Mouse (Mus musculus) liver, embryonic 13.5 days (tissue): ENCODE measurements around the gene Kazn. TPM values are rescaled to one million over a fixed set of nuclear protein-coding genes. Genes with fewer than 3 reads are reported as not detected.

ENCODE experiments used
- ATAC-seq: fragments of 200-750 bp; cut with Nextera tagmentation; 2 replicates; pipeline ENCODE4 v1.8.0; 2017; ENCODE audit warnings: low read depth, mild to moderate bottlenecking, moderate number of reproducible peaks, moderate library complexity
- DNase-seq: peaks from one replicate; pipeline ENCODE4 v3.0.0; 2022
- H3K27ac ChIP-seq: fragments of 300-500 bp; sonication (generic); 2 replicates; pipeline ENCODE4 v1.5.1; 2015; ENCODE audit warnings: moderate library complexity, mild to moderate bottlenecking, inconsistent platforms
- H3K27me3 ChIP-seq: fragments of 300-500 bp; sonication (generic); 2 replicates; pipeline ENCODE4 v1.6.1; 2015; ENCODE audit warnings: mild to moderate bottlenecking, inconsistent platforms
- H3K36me3 ChIP-seq: fragments of 300-500 bp; sonication (generic); 2 replicates; pipeline ENCODE4 v1.6.1; 2015; ENCODE audit warnings: mild to moderate bottlenecking, inconsistent platforms
- H3K4me1 ChIP-seq: fragments of 300-500 bp; sonication (generic); replicated peaks from 2 replicates; pipeline ENCODE4 v1.6.1; 2015; ENCODE audit warnings: inconsistent platforms
- H3K4me2 ChIP-seq: fragments of 300-500 bp; sonication (generic); 2 replicates; pipeline ENCODE4 v1.6.1; 2015; ENCODE audit warnings: inconsistent platforms, mild to moderate bottlenecking, moderate library complexity
- H3K4me3 ChIP-seq: fragments of 300-500 bp; sonication (generic); replicated peaks from 2 replicates; pipeline ENCODE4 v1.5.1; 2015; ENCODE audit warnings: mild to moderate bottlenecking, inconsistent platforms
- H3K9ac ChIP-seq: fragments of 300-500 bp; sonication (generic); 2 replicates; pipeline ENCODE4 v1.6.1; 2015; ENCODE audit warnings: mild to moderate bottlenecking, inconsistent platforms
- H3K9me3 ChIP-seq: fragments of 300-500 bp; sonication (generic); replicated peaks from 2 replicates; pipeline ENCODE4 v1.6.1; 2016; ENCODE audit warnings: inconsistent platforms
- WGBS: fragments of 180-500 bp; shearing (Covaris S2); methylation state at CpG from one replicate; pipeline ENCODE4 v1.1.7; 2015; ENCODE audit not compliant: insufficient replicate concordance; 5-methylcytosine and 5-hydroxymethylcytosine counted together
- polyA plus RNA-seq: library from polyadenylated mRNA; unstranded; fragments of >200 nt; fragmentation: Nextera tagmentation; extraction: Ambion mirVana; gene quantifications from 2 replicates; pipeline ENCODE4 v1.2.1, GENCODE M21; 2015

Kazn gene
- 0.65 and 0.74 TPM in 2 replicates for polyA plus RNA-seq

GRCm38 (mm10) chr4:142239240-142240126, at the start of gene Kazn:
Kazn (minus strand) TSS chr4:142239401.
- Histone ChIP-seq H3K27ac (no peak within 1 kb of the TSS), H3K4me1 (peaks cover 24% of the 10 kb centered on the region)
- DNase-seq = peak; percentile 68

GRCm38 (mm10) chr4:142285471-142285870, 46.3 kb upstream of the Kazn start:
- no peaks in the 10 kb centered on the region for H3K4me1 ChIP-seq
- no peak overlapping the region for H3K27ac ChIP-seq
- no peaks in the 10 kb centered on the region for H3K36me3 ChIP-seq
- H3K27me3 ChIP-seq = no peaks in the 10 kb centered on the region
- H3K9me3 ChIP-seq = no peaks in the 10 kb centered on the region
- no peak overlapping the region for H3K9ac ChIP-seq
- DNase-seq (no peak), ATAC-seq (no peak)
- H3K4me2 ChIP-seq = no peak overlapping the region
- H3K4me3 ChIP-seq = no peak overlapping the region
- WGBS = 70% methylated on average over 2 of the region's 2 CpGs

More at GRCm38 (mm10) chr4:142239240-142240126, at the start of gene Kazn:
- no peaks in the 10 kb centered on the region for H3K9me3 ChIP-seq
- peaks cover 18% of the 10 kb centered on the region for H3K27me3 ChIP-seq
- peak within 1 kb of the TSS; percentile 80 for H3K4me2 ChIP-seq
- H3K36me3 ChIP-seq = no peaks in the 10 kb centered on the region
- peak; percentile 69 for ATAC-seq
- H3K9ac ChIP-seq = peak within 1 kb of the TSS; percentile 64
- 9% methylated on average over 45 of the region's 46 CpGs for WGBS
- peak within 1 kb of the TSS; percentile 63 for H3K4me3 ChIP-seq

- no peak for DNase-seq
- 75% methylated on average over 5 of the region's 5 CpGs for WGBS
- H3K4me2 ChIP-seq = no peak overlapping the region
- H3K4me3 ChIP-seq = no peak overlapping the region
- H3K4me1 ChIP-seq = no peaks in the 10 kb centered on the region
- no peak overlapping the region for H3K27ac ChIP-seq
- H3K36me3 ChIP-seq = no peaks in the 10 kb centered on the region
- ATAC-seq = no peak
- no peaks in the 10 kb centered on the region for H3K9me3 ChIP-seq
- no peak overlapping the region for H3K9ac ChIP-seq
- no peaks in the 10 kb centered on the region for H3K27me3 ChIP-seq
Observed at GRCm38 (mm10) chr4:142283867-142284266, 44.7 kb upstream of the Kazn start.

- 76% methylated on average over 6 of the region's 6 CpGs for WGBS
- H3K4me3 ChIP-seq = no peak overlapping the region
- H3K4me1 ChIP-seq = no peaks in the 10 kb centered on the region
- no peak overlapping the region for H3K27ac ChIP-seq
- no peaks in the 10 kb centered on the region for H3K36me3 ChIP-seq
- no peak overlapping the region for H3K9ac ChIP-seq
- H3K4me2 ChIP-seq = no peak overlapping the region
- H3K9me3 ChIP-seq = no peaks in the 10 kb centered on the region
- ATAC-seq (no peak), DNase-seq (no peak)
- H3K27me3 ChIP-seq = no peaks in the 10 kb centered on the region
Observed at GRCm38 (mm10) chr4:142278197-142278575, 39.0 kb upstream of the Kazn start.

- Histone ChIP-seq H3K9ac (no peak overlapping the region), H3K4me2 (no peak overlapping the region), H3K4me3 (no peak overlapping the region), H3K36me3 (no peaks in the 10 kb centered on the region), H3K27me3 (no peaks in the 10 kb centered on the region), H3K9me3 (no peaks in the 10 kb centered on the region), H3K4me1 (no peaks in the 10 kb centered on the region), H3K27ac (no peak overlapping the region)
- ATAC-seq (no peak), DNase-seq (no peak)
- WGBS = 33% methylated on average over 20 of the region's 20 CpGs
Observed at GRCm38 (mm10) chr4:142277481-142278196, 38.4 kb upstream of the Kazn start.

GRCm38 (mm10) chr4:142275242-142275641, 36.0 kb upstream of the Kazn start:
- Histone ChIP-seq H3K9ac (no peak overlapping the region), H3K36me3 (no peaks in the 10 kb centered on the region), H3K4me2 (no peak overlapping the region), H3K27me3 (no peaks in the 10 kb centered on the region), H3K9me3 (no peaks in the 10 kb centered on the region), H3K27ac (no peak overlapping the region), H3K4me3 (no peak overlapping the region), H3K4me1 (no peaks in the 10 kb centered on the region)
- WGBS = 27% methylated on average over 2 of the region's 2 CpGs
- ATAC-seq (no peak), DNase-seq (no peak)

GRCm38 (mm10) chr4:142274441-142275234, 35.4 kb upstream of the Kazn start:
- H3K4me1 ChIP-seq = no peaks in the 10 kb centered on the region
- ATAC-seq (no peak), DNase-seq (no peak)
- no peaks in the 10 kb centered on the region for H3K27me3 ChIP-seq
- no peak overlapping the region for H3K27ac ChIP-seq
- no peaks in the 10 kb centered on the region for H3K36me3 ChIP-seq
- H3K9ac ChIP-seq = no peak overlapping the region
- 54% methylated on average over 11 of the region's 11 CpGs for WGBS
- no peak overlapping the region for H3K4me3 ChIP-seq
- H3K9me3 ChIP-seq = no peaks in the 10 kb centered on the region
- H3K4me2 ChIP-seq = no peak overlapping the region

- Histone ChIP-seq H3K4me3 (no peak overlapping the region), H3K4me1 (no peaks in the 10 kb centered on the region), H3K9me3 (no peaks in the 10 kb centered on the region), H3K9ac (no peak overlapping the region), H3K36me3 (no peaks in the 10 kb centered on the region), H3K27me3 (no peaks in the 10 kb centered on the region), H3K27ac (no peak overlapping the region), H3K4me2 (no peak overlapping the region)
- DNase-seq = no peak
- no peak for ATAC-seq
- 64% methylated on average over 3 of the region's 3 CpGs for WGBS
Observed at GRCm38 (mm10) chr4:142271506-142271905, 32.3 kb upstream of the Kazn start.

GRCm38 (mm10) chr4:142267832-142268231, 28.6 kb upstream of the Kazn start:
- Histone ChIP-seq H3K4me2 (no peak overlapping the region), H3K4me3 (no peak overlapping the region), H3K9me3 (no peaks in the 10 kb centered on the region), H3K36me3 (no peaks in the 10 kb centered on the region), H3K27me3 (no peaks in the 10 kb centered on the region), H3K27ac (no peak overlapping the region), H3K4me1 (no peaks in the 10 kb centered on the region), H3K9ac (no peak overlapping the region)
- ATAC-seq (no peak), DNase-seq (no peak)
- WGBS = 43% methylated on average over 3 of the region's 4 CpGs

- Histone ChIP-seq H3K4me3 (no peak overlapping the region), H3K4me1 (no peaks in the 10 kb centered on the region), H3K4me2 (no peak overlapping the region), H3K9me3 (no peaks in the 10 kb centered on the region), H3K36me3 (no peaks in the 10 kb centered on the region), H3K27me3 (no peaks in the 10 kb centered on the region), H3K9ac (no peak overlapping the region), H3K27ac (no peak overlapping the region)
- ATAC-seq (no peak), DNase-seq (no peak)
- 23% methylated on average over 4 of the region's 4 CpGs for WGBS
Observed at GRCm38 (mm10) chr4:142267348-142267819, 28.2 kb upstream of the Kazn start.

- no peak for ATAC-seq
- WGBS = 78% methylated on average over 7 of the region's 7 CpGs
Observed at GRCm38 (mm10) chr4:142264335-142264734, 25.1 kb upstream of the Kazn start.

More at GRCm38 (mm10) chr4:142264335-142264734, 25.1 kb upstream of the Kazn start:
- no peak overlapping the region for H3K4me3 ChIP-seq
- no peaks in the 10 kb centered on the region for H3K36me3 ChIP-seq
- H3K9ac ChIP-seq = no peak overlapping the region
- no peak for DNase-seq
- no peak overlapping the region for H3K4me2 ChIP-seq
- no peaks in the 10 kb centered on the region for H3K27me3 ChIP-seq
- H3K27ac ChIP-seq = no peak overlapping the region
- no peaks in the 10 kb centered on the region for H3K9me3 ChIP-seq
- H3K4me1 ChIP-seq = no peaks in the 10 kb centered on the region
